Mouse (Mus musculus): Measurements from ENCODE around the gene Lrba.

GRCm38 (mm10) chr3:86224314-86224563 lies 241 bp upstream of the Lrba start:
- no peak for TF ChIP-seq E2F4 (IDR thresholded peaks at IDR 0.05; ENCODE audit: insufficient read depth)
- TF ChIP-seq POLR2A (IDR thresholded peaks at IDR 0.05; ENCODE audit: insufficient read length, low read depth), result no peak
- TF ChIP-seq MAX (IDR thresholded peaks at IDR 0.05; ENCODE audit: low read depth), result no peak
